9 mouse cellular contexts compared by ENCODE assay signal in the genomic region with DNA sequence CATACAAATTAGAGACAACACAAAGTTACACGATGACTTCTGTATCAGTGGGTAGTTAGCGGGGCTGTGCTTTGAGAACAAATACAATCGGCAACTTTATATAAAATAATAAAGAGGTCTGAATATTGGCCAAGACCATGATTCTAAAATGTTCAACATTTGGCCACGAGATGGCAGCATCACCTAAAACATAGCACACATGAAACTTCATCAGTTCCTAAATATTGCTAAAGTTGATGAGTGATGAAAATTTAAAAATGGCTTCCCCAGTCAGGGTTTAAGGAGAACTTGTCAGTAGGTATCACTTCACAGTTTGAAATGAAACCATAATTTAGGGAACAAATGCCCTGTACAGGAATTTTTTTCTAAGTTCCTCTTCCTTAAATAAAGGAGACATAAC.
DNase-seq lines count a peak whose midpoint lies in the region; ATAC-seq lines count a peak whose summit lies in the region.
"Had no signal": no experiment of that assay in that cellular context is flagged by ENCODE, and none has a peak within 500 bp of the region (broad histone marks: within the 10 kb centered on the region; RNA-seq: fewer than 3 reads in every experiment).

No protein-coding gene starts in this region.

- H3K36me3 ChIP-seq in kidney, embryonic 15.5 days: no peaks in the 10 kb centered on the region
- no peaks in the 10 kb centered on the region for H3K36me3 ChIP-seq in midbrain, embryonic 14.5 days (ENCODE audit: control insufficient read depth, insufficient read depth, low read length)
- H3K36me3 ChIP-seq: embryonic facial prominence, embryonic 12.5 days had no signal

- peak; percentile 60 for DNase-seq in kidney, adult 9 months
- DNase-seq in T-cell, adult 2 months (ENCODE audit: low spot score): peak; percentile 31
- DNase-seq in heart, postnatal 14 days: peak; percentile 41 to 65
- DNase-seq in left cerebral cortex, adult 18-20 months (ENCODE audit: low spot score in 2 of 2): peak; percentile 54 to 74
- peak; percentile 88 for DNase-seq in midbrain, embryonic 14.5 days
- peak; percentile 11 to 33 for DNase-seq in urinary bladder, postnatal 36 days (ENCODE audit: low spot score in 2 of 2)

- intact Hi-C loops in heart, postnatal 14 days (cut with DNase I): loop anchor here (2.0 to 5.0 kb wide), 2 partner anchors 458 to 826 kb away; no protein-coding TSS in a partner anchor

- no peak overlapping the region for H3K9ac ChIP-seq in kidney, embryonic 15.5 days
- no peak overlapping the region for H3K9ac ChIP-seq in midbrain, embryonic 14.5 days (replicated peaks; ENCODE audit: low read length)
- H3K9ac ChIP-seq: embryonic facial prominence, embryonic 12.5 days had no signal

- H3K4me2 ChIP-seq in kidney, embryonic 15.5 days: no peak overlapping the region
- H3K4me2 ChIP-seq in midbrain, embryonic 14.5 days (ENCODE audit: low read length): no peak overlapping the region
- H3K4me2 ChIP-seq: embryonic facial prominence, embryonic 12.5 days had no signal

- 31% methylated on average over 4 of the region's 4 CpGs for WGBS in kidney, embryonic 15.5 days
- 25% methylated on average over 4 of the region's 4 CpGs for WGBS in midbrain, embryonic 14.5 days

- no peak overlapping the region for H3K4me3 ChIP-seq in kidney, embryonic 15.5 days (replicated peaks)
- H3K4me3 ChIP-seq in midbrain, embryonic 14.5 days (replicated peaks; ENCODE audit: low read depth, low read length): no peak overlapping the region
- H3K4me3 ChIP-seq: embryonic facial prominence, embryonic 12.5 days had no signal

- H3K27me3 ChIP-seq in kidney, embryonic 15.5 days: no peaks in the 10 kb centered on the region
- H3K27me3 ChIP-seq in midbrain, embryonic 14.5 days (ENCODE audit: control insufficient read depth, insufficient read depth, low read length): no peaks in the 10 kb centered on the region
- H3K27me3 ChIP-seq: embryonic facial prominence, embryonic 12.5 days had no signal

- H3K4me1 ChIP-seq in kidney, embryonic 15.5 days: no peaks in the 10 kb centered on the region
- no peaks in the 10 kb centered on the region for H3K4me1 ChIP-seq in midbrain, embryonic 14.5 days (ENCODE audit: control insufficient read depth, insufficient read depth, low read length)
- H3K4me1 ChIP-seq: embryonic facial prominence, embryonic 12.5 days had no signal

- H3K27ac ChIP-seq in kidney, embryonic 15.5 days: no peak overlapping the region
- H3K27ac ChIP-seq in midbrain, embryonic 14.5 days (replicated peaks; ENCODE audit: low read depth, low read length): no peak overlapping the region
- H3K27ac ChIP-seq: embryonic facial prominence, embryonic 12.5 days had no signal

- H3K9me3 ChIP-seq in kidney, embryonic 15.5 days (replicated peaks): no peaks in the 10 kb centered on the region
- no peaks in the 10 kb centered on the region for H3K9me3 ChIP-seq in midbrain, embryonic 14.5 days (ENCODE audit: control insufficient read depth, low read length)
- H3K9me3 ChIP-seq: embryonic facial prominence, embryonic 12.5 days had no signal

- ATAC-seq in kidney, embryonic 15.5 days (replicated peaks; ENCODE audit: low FRiP score): no peak
- ATAC-seq in common myeloid progenitor, adult 5-6 weeks (replicated peaks; ENCODE audit: low read depth, poor library complexity, severe bottlenecking): peak; percentile 88
- ATAC-seq in midbrain, embryonic 14.5 days (ENCODE audit: low FRiP score, low TSS enrichment): peak; percentile 27; the same call in 1 of the 2 replicates

Comparison
In these comparisons a context has a peak if more than half of its experiments do, and no peak if none do; other contexts are left out.
1. DNase-seq: peak in every context shown above with its lines; median percentile 88 in midbrain, embryonic 14.5 days; 64 in left cerebral cortex, adult 18-20 months; 60 in kidney, adult 9 months; 53 in heart, postnatal 14 days; 31 in T-cell, adult 2 months; 22 in urinary bladder, postnatal 36 days.